Comparison of ENCODE assay signal across 10 mouse cellular contexts in the genomic region with DNA sequence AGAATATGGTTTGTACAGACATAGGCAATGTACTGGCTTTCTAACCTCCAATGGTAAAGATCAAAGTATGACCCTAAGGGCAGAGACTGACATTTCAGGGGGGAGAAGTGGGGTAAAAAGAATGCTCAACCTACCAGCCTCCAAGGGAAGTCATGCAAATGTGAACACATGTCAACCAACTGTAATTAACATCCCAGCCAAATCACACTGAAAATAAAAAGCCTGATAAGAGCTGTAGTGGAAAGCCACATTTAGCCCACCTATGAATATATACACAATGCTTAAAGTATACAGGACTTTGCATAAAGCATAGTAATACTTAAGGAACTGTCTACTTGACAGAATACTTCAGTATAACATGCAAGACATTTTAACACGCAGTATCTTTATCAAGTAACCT. TPM values are rescaled to one million over a fixed set of nuclear protein-coding genes. Genes with fewer than 3 reads are reported as not detected.
A peak's percentile ranks its signal among the peaks of the same experiment; 100 is the strongest.
DNase-seq lines count a peak whose midpoint lies in the region; ATAC-seq and TF ChIP-seq lines count a peak whose summit lies in the region.
"Had no signal": no experiment of that assay in that cellular context is flagged by ENCODE, and none has a peak within 500 bp of the region (broad histone marks: within the 10 kb centered on the region; RNA-seq: fewer than 3 reads in every experiment).

No protein-coding gene starts in this region.

- no peaks in the 10 kb centered on the region for H3K27me3 ChIP-seq in erythroblast, embryonic 14.5 days (ENCODE audit: control insufficient read depth)
- no peaks in the 10 kb centered on the region for H3K27me3 ChIP-seq in C2C12 (ENCODE audit: control insufficient read depth, insufficient read depth, insufficient read length)
- H3K27me3 ChIP-seq in forebrain, postnatal 0 days (ENCODE audit: insufficient read depth, low read length): no peaks in the 10 kb centered on the region
- no peaks in the 10 kb centered on the region for H3K27me3 ChIP-seq in liver, embryonic 15.5 days

- H3K79me2 ChIP-seq in C2C12 (ENCODE audit: control insufficient read depth, insufficient read depth): peaks cover 73% of the 10 kb centered on the region

- no peak overlapping the region for H3K9ac ChIP-seq in forebrain, postnatal 0 days
- H3K9ac ChIP-seq in liver, embryonic 15.5 days: peak overlapping the region; percentile 28

- TF ChIP-seq CTCF in C2C12 (IDR thresholded peaks at IDR 0.05; ENCODE audit: control insufficient read depth, insufficient read depth, insufficient read length): no peak
- TF ChIP-seq CTCF in forebrain, postnatal 0 days (IDR thresholded peaks at IDR 0.05; ENCODE audit: low read depth): no peak

- peak overlapping the region; percentile 80 for H3K4me2 ChIP-seq in forebrain, postnatal 0 days (ENCODE audit: low read depth)
- peak overlapping the region; percentile 91 for H3K4me2 ChIP-seq in liver, embryonic 15.5 days

- peaks cover 71% of the 10 kb centered on the region for H3K79me3 ChIP-seq in C2C12 (ENCODE audit: low read depth)

- H3K27ac ChIP-seq in forebrain, postnatal 0 days (ENCODE audit: low read depth, low read length): no peak overlapping the region
- H3K27ac ChIP-seq in liver, embryonic 15.5 days (replicated peaks): no peak overlapping the region

- whole genome bisulfite sequencing in forebrain, postnatal 0 days: 74% methylated on average over 1 of the region's 1 CpGs
- WGBS in liver, embryonic 15.5 days (ENCODE audit: insufficient replicate concordance): 66% methylated on average over 1 of the region's 1 CpGs

- H3K4me3 ChIP-seq in erythroblast, embryonic 14.5 days (replicated peaks): peak overlapping the region; percentile 97
- H3K4me3 ChIP-seq in C2C12 (ENCODE audit: insufficient read depth, poor library complexity, severe bottlenecking): peak overlapping the region; percentile 60
- H3K4me3 ChIP-seq in forebrain, postnatal 0 days (ENCODE audit: low read depth, low read length): peak overlapping the region; percentile 90
- H3K4me3 ChIP-seq in liver, embryonic 15.5 days (replicated peaks): peak overlapping the region; percentile 95

- DNase-seq in forebrain, postnatal 0 days: no peak
- DNase-seq in urinary bladder, postnatal 25 days (ENCODE audit: low spot score): no peak
- no peak for DNase-seq in adrenal gland, postnatal 10 days

- peaks cover 65% of the 10 kb centered on the region for H3K36me3 ChIP-seq in erythroblast, embryonic 14.5 days (ENCODE audit: control insufficient read depth)
- peaks cover 68% of the 10 kb centered on the region for H3K36me3 ChIP-seq in C2C12 (ENCODE audit: control insufficient read depth, insufficient read depth)
- H3K36me3 ChIP-seq in forebrain, postnatal 0 days (ENCODE audit: insufficient read depth): no peaks in the 10 kb centered on the region
- peaks cover 36% of the 10 kb centered on the region for H3K36me3 ChIP-seq in liver, embryonic 15.5 days (replicated peaks)

- H3K4me1 ChIP-seq in erythroblast, embryonic 14.5 days (ENCODE audit: control insufficient read depth): peaks cover 48% of the 10 kb centered on the region
- H3K4me1 ChIP-seq in forebrain, postnatal 0 days (ENCODE audit: insufficient read depth): peaks cover 24% of the 10 kb centered on the region
- peaks cover 42% of the 10 kb centered on the region for H3K4me1 ChIP-seq in liver, embryonic 15.5 days (replicated peaks)

- ATAC-seq in erythroblast, adult 5-6 weeks (replicated peaks; ENCODE audit: low FRiP score, poor library complexity, severe bottlenecking): no peak
- no peak for ATAC-seq in forebrain, postnatal 0 days
- no peak for ATAC-seq in liver, embryonic 15.5 days (ENCODE audit: insufficient read depth)
- no peak for ATAC-seq in erythroid progenitor cell, adult 5-6 weeks (replicated peaks; ENCODE audit: low FRiP score, poor library complexity, severe bottlenecking)

- peaks cover 2% of the 10 kb centered on the region; the same call in 1 of the 2 replicates for H3K9me3 ChIP-seq in erythroblast, embryonic 14.5 days (ENCODE audit: control insufficient read depth, low read length)
- no peaks in the 10 kb centered on the region for H3K9me3 ChIP-seq in forebrain, postnatal 0 days (ENCODE audit: low read length)
- H3K9me3 ChIP-seq in liver, embryonic 15.5 days (replicated peaks): no peaks in the 10 kb centered on the region

- no peak overlapping the region for H3ac ChIP-seq in C2C12 (ENCODE audit: control insufficient read depth, insufficient read length, low read depth)

TF ChIP-seq in C2C12, 6 proteins besides CTCF, POLR2A, EP300 and RAD21:
- no peak for TF ChIP-seq USF1 (IDR thresholded peaks at IDR 0.05; ENCODE audit: low read depth)
- TF ChIP-seq FOSL1 (IDR thresholded peaks at IDR 0.05; ENCODE audit: insufficient read depth, low read length, poor library complexity, severe bottlenecking): no peak
- no peak for TF ChIP-seq CEBPB (IDR thresholded peaks at IDR 0.05; ENCODE audit: low read depth)
- no peak for TF ChIP-seq MYOG (IDR thresholded peaks at IDR 0.05; ENCODE audit: control insufficient read depth, extremely low read depth, insufficient read length)
- no peak for TF ChIP-seq MAX (IDR thresholded peaks at IDR 0.05)
- TF ChIP-seq MYOD1 (IDR thresholded peaks at IDR 0.05; ENCODE audit: control insufficient read depth, insufficient read length, low read depth): no peak

RNA-seq across cellular contexts. Expression of gene Hnrnpd, which starts 3.0 kb away (rescaled TPM):
- polyA plus RNA-seq in erythroblast, embryonic 14.5 days (2012): 47.2 and 60.2 TPM in 2 replicates
- 107 and 120 TPM in 2 replicates for total RNA-seq in erythroblast, adult 5-6 weeks (2015; ENCODE audit: low replicate concordance)
- 56.6 and 94.7 TPM in 2 replicates for total RNA-seq in erythroblast, adult 5-6 weeks (2017; ENCODE audit: low replicate concordance)
- 171 TPM for polyA plus RNA-seq in C2C12 (2012; fragmentation: generic; extraction: Trizol)
- total RNA-seq in forebrain, postnatal 0 days (2014; rRNA removed): 35.9 and 45.7 TPM in 2 replicates
- polyA plus RNA-seq in forebrain, postnatal 0 days (2015; fragmentation: Nextera tagmentation; extraction: Ambion mirVana): 93.0 and 120 TPM in 2 replicates
- polyA plus RNA-seq in liver, embryonic 15.5 days (2015; fragmentation: Nextera tagmentation; extraction: Ambion mirVana): 70.5 and 75.0 TPM in 2 replicates
- 231 and 281 TPM in 2 replicates for total RNA-seq in erythroid progenitor cell, adult 5-6 weeks (2015; ENCODE audit: low replicate concordance)
- 118 and 215 TPM in 2 replicates for total RNA-seq in erythroid progenitor cell, adult 5-6 weeks (2017; ENCODE audit: low replicate concordance)
- total RNA-seq in adrenal gland, postnatal 10 days (2021): 100 to 1,000 TPM; 170 to 220 TPM

RNA-seq across cellular contexts. Expression of gene 4930524J08Rik, which starts 3.1 kb away (rescaled TPM):
- 1.8 and 1.9 TPM in 2 replicates for polyA plus RNA-seq in erythroblast, embryonic 14.5 days (2012)
- total RNA-seq in erythroblast, adult 5-6 weeks (2015; ENCODE audit: low replicate concordance): 2.5 TPM in 1 of 2 replicates, not detected in the other
- 1.4 TPM in 1 of 2 replicates, not detected in the other for total RNA-seq in erythroblast, adult 5-6 weeks (2017; ENCODE audit: low replicate concordance)
- 10.2 TPM for polyA plus RNA-seq in C2C12 (2012; fragmentation: generic; extraction: Trizol)
- 5.0 and 9.0 TPM in 2 replicates for total RNA-seq in forebrain, postnatal 0 days (2014; rRNA removed)
- polyA plus RNA-seq in forebrain, postnatal 0 days (2015; fragmentation: Nextera tagmentation; extraction: Ambion mirVana): 3.1 and 3.3 TPM in 2 replicates
- polyA plus RNA-seq in liver, embryonic 15.5 days (2015; fragmentation: Nextera tagmentation; extraction: Ambion mirVana): 0.48 and 0.77 TPM in 2 replicates
- total RNA-seq in erythroid progenitor cell, adult 5-6 weeks (2015; ENCODE audit: low replicate concordance): 8.8 TPM in 1 of 2 replicates, not detected in the other
- total RNA-seq in erythroid progenitor cell, adult 5-6 weeks (2017; ENCODE audit: low replicate concordance): 3.9 TPM in 1 of 2 replicates, not detected in the other
- total RNA-seq in adrenal gland, postnatal 10 days (2021): 1 to 10 TPM; 2.6 to 4.1 TPM
- total RNA-seq: hematopoietic stem cell, adult 5-6 weeks; neutrophil, adult 5-6 weeks had no signal
